In the genomic region with DNA sequence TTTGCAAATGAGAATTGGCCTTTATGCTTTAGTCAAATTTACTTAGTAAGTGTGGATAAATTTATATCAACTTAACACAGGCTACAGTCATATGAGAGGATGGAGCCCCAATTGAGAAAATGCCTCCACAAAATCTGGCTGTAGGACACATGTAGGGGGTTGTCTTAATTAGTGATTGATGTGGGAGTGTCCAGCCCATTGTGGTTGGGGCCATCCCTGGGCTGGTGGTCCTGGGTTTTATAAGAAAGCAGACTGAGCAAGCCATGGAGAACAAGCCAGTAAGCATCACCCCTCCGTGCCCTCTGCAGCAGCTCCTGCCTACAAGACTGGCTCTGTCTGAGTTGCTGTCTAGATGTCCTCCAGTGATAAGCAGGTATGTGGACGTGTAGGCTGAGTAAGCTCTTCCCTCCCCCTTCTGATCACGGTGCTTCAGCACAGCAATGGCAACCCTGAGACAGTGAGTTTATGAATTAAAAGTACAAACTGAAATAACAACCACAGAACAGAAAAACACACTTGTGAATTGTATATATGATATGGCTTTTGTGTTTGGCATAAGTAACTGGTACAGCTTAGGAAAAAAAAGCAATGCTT, we compare ENCODE assay signal across 23 mouse cellular contexts. TPM values are rescaled to one million over a fixed set of nuclear protein-coding genes. Genes with fewer than 3 reads are reported as not detected.
"Had no signal": no experiment of that assay in that cellular context is flagged by ENCODE, and none has a peak within 500 bp of the region (broad histone marks: within the 10 kb centered on the region; RNA-seq: fewer than 3 reads in every experiment).

No protein-coding gene starts in this region.

- H3K27me3 ChIP-seq: neural tube, embryonic 13.5 days; neural tube, embryonic 15.5 days; stomach, embryonic 15.5 days had no signal

- DNase-seq: retina, postnatal 1 day; right cerebral cortex, adult 18-20 months; right cerebral cortex, postnatal 14 days; right cerebral cortex, postnatal 25 days; right cerebral cortex, postnatal 4 days; spleen, adult 18-20 months; thymus, adult 18-20 months; thymus, adult 2 months; thymus, postnatal 14 days; thymus, postnatal 25 days; thymus, postnatal 36 days; thymus, postnatal 4 days had no signal

- H3K4me1 ChIP-seq: neural tube, embryonic 13.5 days; neural tube, embryonic 15.5 days; stomach, embryonic 15.5 days had no signal

- H3K9ac ChIP-seq: neural tube, embryonic 13.5 days; neural tube, embryonic 15.5 days; stomach, embryonic 15.5 days had no signal

- H3K36me3 ChIP-seq: neural tube, embryonic 13.5 days; neural tube, embryonic 15.5 days; stomach, embryonic 15.5 days had no signal

- H3K9me3 ChIP-seq: neural tube, embryonic 13.5 days; neural tube, embryonic 15.5 days; stomach, embryonic 15.5 days had no signal

- H3K4me3 ChIP-seq: neural tube, embryonic 13.5 days; neural tube, embryonic 15.5 days; stomach, embryonic 15.5 days had no signal

- H3K27ac ChIP-seq: neural tube, embryonic 13.5 days; neural tube, embryonic 15.5 days; stomach, embryonic 15.5 days; stomach, postnatal 0 days had no signal

RNA-seq across cellular contexts. Expression of a gene that starts 3.0 kb away (rescaled TPM):
- polyA plus RNA-seq: stomach, embryonic 14.5 days; urinary bladder, adult 2 months had no signal

RNA-seq across cellular contexts. Expression of a gene that starts 47.3 kb away (rescaled TPM):
- total RNA-seq: neutrophil, adult 5-6 weeks had no signal
- polyA plus RNA-seq: neural tube, embryonic 13.5 days; neural tube, embryonic 14.5 days; neural tube, embryonic 15.5 days; small intestine, adult 2 months; spleen, adult 2 months; stomach, embryonic 14.5 days; stomach, embryonic 15.5 days; stomach, embryonic 16.5 days; stomach, postnatal 0 days; thymus, adult 2 months; urinary bladder, adult 2 months had no signal
